Mouse (Mus musculus): ENCODE measurements around the gene Ubb. TPM values are rescaled to one million over a fixed set of nuclear protein-coding genes. Genes with fewer than 3 reads are reported as not detected.

The Ubb gene
- polyA plus RNA-seq, 1 experiment from 2014 or later: 3,674 TPM

GRCm38 (mm10) chr11:62573959-62574702 lies 23.2 kb downstream of the Ubb start, which contains the start of gene Trpv2:
Trpv2 (plus strand) TSS chr11:62574486.
- peaks cover 5% of the 10 kb centered on the region; the same call in 1 of the 2 replicates for H3K4me1 ChIP-seq
- H3K27ac ChIP-seq: no peak within 1 kb of the TSS
- 84% methylated on average over 6 of the region's 6 CpGs for WGBS
- no peak within 1 kb of the TSS for H3K9ac ChIP-seq
- H3K36me3 ChIP-seq: no peaks in the 10 kb centered on the region
- H3K4me2 ChIP-seq (replicated peaks): peak within 1 kb of the TSS; percentile 99
- no peaks in the 10 kb centered on the region for H3K9me3 ChIP-seq (replicated peaks)
- peak within 1 kb of the TSS; percentile 52 for H3K4me3 ChIP-seq
- no peak for ATAC-seq (ENCODE audit: low FRiP score)
- H3K27me3 ChIP-seq: peaks cover 16% of the 10 kb centered on the region; the same call in 1 of the 2 replicates

- H3K9ac ChIP-seq: no peak overlapping the region
- WGBS: 87% methylated on average over 4 of the region's 4 CpGs
- ATAC-seq (ENCODE audit: low FRiP score): no peak
These were observed 23.7 kb downstream of the Ubb start for GRCm38 (mm10) chr11:62574703-62575085.

GRCm38 (mm10) chr11:62575297-62575658 lies 24.3 kb downstream of the Ubb start:
- H3K4me2 ChIP-seq (replicated peaks): peak overlapping the region; percentile 99
- H3K9ac ChIP-seq: peak overlapping the region; percentile 74
- no peaks in the 10 kb centered on the region for H3K9me3 ChIP-seq (replicated peaks)
- peak; percentile 81 for ATAC-seq (ENCODE audit: low FRiP score)
- H3K36me3 ChIP-seq: no peaks in the 10 kb centered on the region
- H3K4me1 ChIP-seq: peaks cover 5% of the 10 kb centered on the region; the same call in 1 of the 2 replicates
- WGBS: under 1% methylated on average over 9 of the region's 9 CpGs
- H3K4me3 ChIP-seq: peak overlapping the region; percentile 52
- peaks cover 16% of the 10 kb centered on the region; the same call in 1 of the 2 replicates for H3K27me3 ChIP-seq
- 0 out of 2 replicates have a peak overlapping the region, but pooled peaks have one; percentile 57 for H3K27ac ChIP-seq

More at GRCm38 (mm10) chr11:62574703-62575085, 23.7 kb downstream of the Ubb start:
- H3K4me3 ChIP-seq: no peak overlapping the region
- H3K4me2 ChIP-seq (replicated peaks): no peak overlapping the region
- peaks cover 16% of the 10 kb centered on the region; the same call in 1 of the 2 replicates for H3K27me3 ChIP-seq
- H3K27ac ChIP-seq: no peak overlapping the region
- no peaks in the 10 kb centered on the region for H3K36me3 ChIP-seq
- H3K9me3 ChIP-seq (replicated peaks): no peaks in the 10 kb centered on the region
- H3K4me1 ChIP-seq: peaks cover 5% of the 10 kb centered on the region; the same call in 1 of the 2 replicates

GRCm38 (mm10) chr11:62575659-62576438 lies 24.9 kb downstream of the Ubb start:
- Histone ChIP-seq H3K9me3 (replicated peaks) (no peaks in the 10 kb centered on the region), H3K4me2 (replicated peaks) (peak overlapping the region; percentile 99), H3K27me3 (peaks cover 16% of the 10 kb centered on the region; the same call in 1 of the 2 replicates), H3K4me3 (peak overlapping the region; percentile 52), H3K27ac (peak overlapping the region; percentile 57; the same call in 1 of the 2 replicates), H3K9ac (peak overlapping the region; percentile 74), H3K36me3 (no peaks in the 10 kb centered on the region), H3K4me1 (peaks cover 5% of the 10 kb centered on the region; the same call in 1 of the 2 replicates)
- peak; percentile 77 for ATAC-seq (ENCODE audit: low FRiP score)
- WGBS: 4% methylated on average over 27 of the region's 27 CpGs

GRCm38 (mm10) chr11:62576530-62577152 lies 25.7 kb downstream of the Ubb start:
- H3K9ac ChIP-seq: no peak overlapping the region
- no peak overlapping the region for H3K27ac ChIP-seq

GRCm38 (mm10) chr11:62583031-62583430 lies 32.1 kb downstream of the Ubb start:
- no peak overlapping the region for H3K4me2 ChIP-seq (replicated peaks)
- 71% methylated on average over 6 of the region's 6 CpGs for WGBS
- no peaks in the 10 kb centered on the region for H3K9me3 ChIP-seq (replicated peaks)
- no peak overlapping the region for H3K27ac ChIP-seq
- H3K27me3 ChIP-seq: peaks cover under 1% of the 10 kb centered on the region; the same call in 1 of the 2 replicates
- 0 out of 2 replicates have a peak, but pooled peaks cover 5% of the 10 kb centered on the region for H3K36me3 ChIP-seq
- no peak overlapping the region for H3K9ac ChIP-seq
- ATAC-seq (ENCODE audit: low FRiP score): no peak
- no peak overlapping the region for H3K4me3 ChIP-seq
- no peaks in the 10 kb centered on the region for H3K4me1 ChIP-seq

More at GRCm38 (mm10) chr11:62576530-62577152, 25.7 kb downstream of the Ubb start:
- Histone ChIP-seq H3K4me3 (peak overlapping the region; percentile 52), H3K4me2 (replicated peaks) (peak overlapping the region; percentile 99), H3K9me3 (replicated peaks) (no peaks in the 10 kb centered on the region), H3K27me3 (peaks cover 16% of the 10 kb centered on the region; the same call in 1 of the 2 replicates), H3K4me1 (peaks cover 5% of the 10 kb centered on the region; the same call in 1 of the 2 replicates), H3K36me3 (no peaks in the 10 kb centered on the region)
- WGBS: 66% methylated on average over 16 of the region's 16 CpGs
- no peak for ATAC-seq (ENCODE audit: low FRiP score)

GRCm38 (mm10) chr11:62584671-62585206 lies 33.8 kb downstream of the Ubb start:
- Histone ChIP-seq H3K36me3 (0 out of 2 replicates have a peak, but pooled peaks cover 5% of the 10 kb centered on the region), H3K9me3 (replicated peaks) (no peaks in the 10 kb centered on the region), H3K27me3 (no peaks in the 10 kb centered on the region), H3K27ac (no peak overlapping the region), H3K9ac (no peak overlapping the region), H3K4me3 (no peak overlapping the region), H3K4me2 (replicated peaks) (no peak overlapping the region), H3K4me1 (no peaks in the 10 kb centered on the region)
- 79% methylated on average over 9 of the region's 9 CpGs for WGBS
- ATAC-seq (ENCODE audit: low FRiP score): no peak

GRCm38 (mm10) chr11:62587034-62587433 lies 36.1 kb downstream of the Ubb start:
- Histone ChIP-seq H3K4me3 (no peak overlapping the region), H3K27ac (no peak overlapping the region), H3K4me1 (no peaks in the 10 kb centered on the region), H3K27me3 (no peaks in the 10 kb centered on the region), H3K36me3 (0 out of 2 replicates have a peak, but pooled peaks cover 5% of the 10 kb centered on the region), H3K9ac (no peak overlapping the region), H3K4me2 (replicated peaks) (no peak overlapping the region), H3K9me3 (replicated peaks) (no peaks in the 10 kb centered on the region)
- WGBS: 89% methylated on average over 5 of the region's 5 CpGs
- ATAC-seq (ENCODE audit: low FRiP score): no peak

GRCm38 (mm10) chr11:62589391-62589790 lies 38.4 kb downstream of the Ubb start:
- no peak overlapping the region for H3K4me2 ChIP-seq (replicated peaks)
- no peaks in the 10 kb centered on the region for H3K9me3 ChIP-seq (replicated peaks)
- H3K27me3 ChIP-seq: no peaks in the 10 kb centered on the region
- no peak overlapping the region for H3K9ac ChIP-seq
- no peak for ATAC-seq (ENCODE audit: low FRiP score)
- 0 out of 2 replicates have a peak, but pooled peaks cover 5% of the 10 kb centered on the region for H3K36me3 ChIP-seq
- WGBS: 77% methylated on average over 10 of the region's 10 CpGs
- H3K27ac ChIP-seq: no peak overlapping the region
- H3K4me3 ChIP-seq: no peak overlapping the region
- H3K4me1 ChIP-seq: no peaks in the 10 kb centered on the region

- Histone ChIP-seq H3K9ac (no peak overlapping the region), H3K4me3 (no peak overlapping the region), H3K27ac (no peak overlapping the region), H3K36me3 (0 out of 2 replicates have a peak, but pooled peaks cover 5% of the 10 kb centered on the region), H3K27me3 (no peaks in the 10 kb centered on the region), H3K4me2 (replicated peaks) (no peak overlapping the region), H3K4me1 (no peaks in the 10 kb centered on the region), H3K9me3 (replicated peaks) (no peaks in the 10 kb centered on the region)
- ATAC-seq (ENCODE audit: low FRiP score): no peak
- 97% methylated on average over 2 of the region's 2 CpGs for WGBS
These were observed 40.1 kb downstream of the Ubb start for GRCm38 (mm10) chr11:62591026-62591425.

- Histone ChIP-seq H3K27ac (no peak overlapping the region), H3K27me3 (no peaks in the 10 kb centered on the region), H3K9ac (no peak overlapping the region), H3K36me3 (0 out of 2 replicates have a peak, but pooled peaks cover 5% of the 10 kb centered on the region), H3K9me3 (replicated peaks) (no peaks in the 10 kb centered on the region), H3K4me1 (no peaks in the 10 kb centered on the region), H3K4me2 (replicated peaks) (no peak overlapping the region), H3K4me3 (no peak overlapping the region)
- ATAC-seq (ENCODE audit: low FRiP score): no peak
- 77% methylated on average over 8 of the region's 8 CpGs for WGBS
These were observed 41.1 kb downstream of the Ubb start for GRCm38 (mm10) chr11:62591904-62592575.

Data from hindbrain, embryonic 12.5 days (tissue).